Mouse (Mus musculus): ENCODE results near the gene Kif6.

Kif6 gene

GRCm38 (mm10) chr17:49614577-49615235, at the start of gene Kif6:
TSS of gene Kif6 (plus strand) at chr17:49615136.
- peak; percentile 90 for DNase-seq (ENCODE audit: low spot score)

- DNase-seq (ENCODE audit: low spot score), result no peak
Measured at GRCm38 (mm10) chr17:49568717-49569116, 46.2 kb upstream of the Kif6 start.

- no peak for DNase-seq (ENCODE audit: low spot score)
Measured at GRCm38 (mm10) chr17:49577321-49577720, 37.6 kb upstream of the Kif6 start.

GRCm38 (mm10) chr17:49582471-49582870, 32.5 kb upstream of the Kif6 start:
- DNase-seq (ENCODE audit: low spot score), result peak; percentile 14

GRCm38 (mm10) chr17:49590051-49590450, 24.9 kb upstream of the Kif6 start:
- no peak for DNase-seq (ENCODE audit: low spot score)

GRCm38 (mm10) chr17:49605397-49605796, 9.5 kb upstream of the Kif6 start:
- DNase-seq (ENCODE audit: low spot score), result no peak

- no peak for DNase-seq (ENCODE audit: low spot score)
Measured at GRCm38 (mm10) chr17:49607351-49608027, 7.4 kb upstream of the Kif6 start.

GRCm38 (mm10) chr17:49610296-49610695, 4.6 kb upstream of the Kif6 start:
- DNase-seq (ENCODE audit: low spot score), result no peak

GRCm38 (mm10) chr17:49615241-49615651, 310 bp downstream of the Kif6 start:
- peak; percentile 54 for DNase-seq (ENCODE audit: low spot score)

- no peak for DNase-seq (ENCODE audit: low spot score)
Measured at GRCm38 (mm10) chr17:49624572-49624971, 9.6 kb downstream of the Kif6 start.

- no peak for DNase-seq (ENCODE audit: low spot score)
Measured at GRCm38 (mm10) chr17:49627011-49627794, 12.3 kb downstream of the Kif6 start.

- no peak for DNase-seq (ENCODE audit: low spot score)
Measured at GRCm38 (mm10) chr17:49628875-49629274, 13.9 kb downstream of the Kif6 start.

- no peak for DNase-seq (ENCODE audit: low spot score)
Measured at GRCm38 (mm10) chr17:49633041-49633440, 18.1 kb downstream of the Kif6 start.

GRCm38 (mm10) chr17:49641903-49642302, 27.0 kb downstream of the Kif6 start:
- no peak for DNase-seq (ENCODE audit: low spot score)

- DNase-seq (ENCODE audit: low spot score), result no peak
Measured at GRCm38 (mm10) chr17:49642336-49642735, 27.4 kb downstream of the Kif6 start.

GRCm38 (mm10) chr17:49642889-49643490, 28.1 kb downstream of the Kif6 start:
- DNase-seq (ENCODE audit: low spot score), result peak; percentile 14

GRCm38 (mm10) chr17:49646267-49646666, 31.3 kb downstream of the Kif6 start:
- DNase-seq (ENCODE audit: low spot score), result no peak

GRCm38 (mm10) chr17:49648970-49649369, 34.0 kb downstream of the Kif6 start:
- no peak for DNase-seq (ENCODE audit: low spot score)

- DNase-seq (ENCODE audit: low spot score), result no peak
Measured at GRCm38 (mm10) chr17:49649394-49649793, 34.5 kb downstream of the Kif6 start.

GRCm38 (mm10) chr17:49650366-49650765, 35.4 kb downstream of the Kif6 start:
- DNase-seq (ENCODE audit: low spot score), result no peak

- DNase-seq (ENCODE audit: low spot score), result no peak
Measured at GRCm38 (mm10) chr17:49652357-49652756, 37.4 kb downstream of the Kif6 start.

GRCm38 (mm10) chr17:49652800-49653199, 37.9 kb downstream of the Kif6 start:
- DNase-seq (ENCODE audit: low spot score), result no peak
